Mouse (Mus musculus) kidney, postnatal 4 days (tissue): ENCODE results near the gene Cdkal1.
A peak's percentile ranks its signal among the peaks of the same experiment; 100 is the strongest.

Experiments used
- DNase-seq, 2 experiments: peaks; one replicate each; pipeline ENCODE4 v3.0.0; 2021; ENCODE audit warnings: mixed read lengths in 2 of 2

Cdkal1 gene

GRCm38 (mm10) chr13:29624929-29625328, 230.5 kb downstream of the Cdkal1 start:
- no peak for DNase-seq

GRCm38 (mm10) chr13:29623636-29624239, 231.7 kb downstream of the Cdkal1 start:
- no peak for DNase-seq

GRCm38 (mm10) chr13:29621881-29622280, 233.6 kb downstream of the Cdkal1 start:
- DNase-seq: no peak

- no peak for DNase-seq
Observed at GRCm38 (mm10) chr13:29621363-29621762, 234.1 kb downstream of the Cdkal1 start.

- DNase-seq: no peak
Observed at GRCm38 (mm10) chr13:29620826-29621225, 234.6 kb downstream of the Cdkal1 start.

- DNase-seq: no peak
Observed at GRCm38 (mm10) chr13:29616654-29617171, 238.8 kb downstream of the Cdkal1 start.

GRCm38 (mm10) chr13:29615987-29616386, 239.5 kb downstream of the Cdkal1 start:
- no peak for DNase-seq

- no peak for DNase-seq
Observed at GRCm38 (mm10) chr13:29615081-29615480, 240.4 kb downstream of the Cdkal1 start.

- DNase-seq: peak; percentile 63 to 68
Observed at GRCm38 (mm10) chr13:29610051-29610931, 245.2 kb downstream of the Cdkal1 start.

GRCm38 (mm10) chr13:29609441-29609840, 246.0 kb downstream of the Cdkal1 start:
- no peak for DNase-seq

- DNase-seq: peak; percentile 83 to 85
Observed at GRCm38 (mm10) chr13:29604241-29604640, 251.2 kb downstream of the Cdkal1 start.

GRCm38 (mm10) chr13:29603597-29603996, 251.9 kb downstream of the Cdkal1 start:
- DNase-seq: no peak

GRCm38 (mm10) chr13:29601033-29601432, 254.4 kb downstream of the Cdkal1 start:
- DNase-seq: no peak

GRCm38 (mm10) chr13:29599646-29600045, 255.8 kb downstream of the Cdkal1 start:
- no peak for DNase-seq

- no peak for DNase-seq
Observed at GRCm38 (mm10) chr13:29596735-29597134, 258.7 kb downstream of the Cdkal1 start.

GRCm38 (mm10) chr13:29593096-29593495, 262.4 kb downstream of the Cdkal1 start:
- DNase-seq: no peak

GRCm38 (mm10) chr13:29590685-29591084, 264.8 kb downstream of the Cdkal1 start:
- DNase-seq: no peak

GRCm38 (mm10) chr13:29590164-29590563, 265.3 kb downstream of the Cdkal1 start:
- no peak for DNase-seq

- DNase-seq: no peak
Observed at GRCm38 (mm10) chr13:29588693-29589092, 266.8 kb downstream of the Cdkal1 start.

GRCm38 (mm10) chr13:29581762-29582700, 273.4 kb downstream of the Cdkal1 start:
- peak; percentile 36 to 55 for DNase-seq

- DNase-seq: no peak
Observed at GRCm38 (mm10) chr13:29580780-29581179, 274.7 kb downstream of the Cdkal1 start.

- no peak for DNase-seq
Observed at GRCm38 (mm10) chr13:29580009-29580408, 275.5 kb downstream of the Cdkal1 start.

- DNase-seq: no peak
Observed at GRCm38 (mm10) chr13:29578621-29579020, 276.9 kb downstream of the Cdkal1 start.
